Mouse (Mus musculus) lung, embryonic 16.5 days (tissue): ENCODE results near the gene Pou2af1. TPM values are rescaled to one million over a fixed set of nuclear protein-coding genes. Genes with fewer than 3 reads are reported as not detected.

Experiments used
- ATAC-seq: fragments of 200-750 bp; cut with Nextera tagmentation; 2 replicates; pipeline ENCODE4 v1.8.0; 2017; ENCODE audit warnings: low read depth, mild to moderate bottlenecking, moderate library complexity
- H3K27ac ChIP-seq: fragments of 300-500 bp; sonication (generic); 2 replicates; pipeline ENCODE4 v1.5.1; 2014; ENCODE audit warnings: mild to moderate bottlenecking, control low read depth, low read length
- H3K27me3 ChIP-seq: fragments of 300-500 bp; sonication (generic); 2 replicates; pipeline ENCODE4 v1.6.1; 2014; ENCODE audit warnings: low read depth, low read length, mixed read lengths; ENCODE audit not compliant: control insufficient read depth, insufficient read depth
- H3K36me3 ChIP-seq: fragments of 300-500 bp; sonication (generic); 2 replicates; pipeline ENCODE4 v1.6.1; 2014; ENCODE audit warnings: low read length; ENCODE audit not compliant: control insufficient read depth, insufficient read depth
- H3K4me1 ChIP-seq: fragments of 300-500 bp; sonication (generic); replicated peaks from 2 replicates; pipeline ENCODE4 v1.6.1; 2014; ENCODE audit warnings: low read length, mixed read lengths; ENCODE audit not compliant: control insufficient read depth, insufficient read depth
- H3K4me2 ChIP-seq: fragments of 300-500 bp; sonication (generic); 2 replicates; pipeline ENCODE4 v1.6.1; 2014; ENCODE audit warnings: low read depth, low read length, control low read depth
- H3K4me3 ChIP-seq: fragments of 300-500 bp; sonication (generic); 2 replicates; pipeline ENCODE4 v1.5.1; 2014; ENCODE audit warnings: mild to moderate bottlenecking, low read length, control low read depth
- H3K9ac ChIP-seq: fragments of 300-500 bp; sonication (generic); 2 replicates; pipeline ENCODE4 v1.6.1; 2014; ENCODE audit warnings: low read length, control low read depth
- H3K9me3 ChIP-seq: fragments of 300-500 bp; sonication (generic); 2 replicates; pipeline ENCODE4 v1.6.1; 2016; ENCODE audit warnings: low read length; ENCODE audit not compliant: control insufficient read depth
- WGBS: fragments of 180-500 bp; shearing (Covaris S2); extraction: QIAGEN DNeasy Blood & Tissue Kit; methylation state at CpG from one replicate; pipeline ENCODE4 v1.1.7; 2014; 5-methylcytosine and 5-hydroxymethylcytosine counted together
- polyA plus RNA-seq: library from polyadenylated mRNA; unstranded; fragments of >200 nt; fragmentation: Nextera tagmentation; extraction: Ambion mirVana; gene quantifications from 2 replicates; pipeline ENCODE4 v1.2.1, GENCODE M21; 2015

Pou2af1 gene
- polyA plus RNA-seq, 1 experiment from 2014 or later = 0.11 TPM

- H3K36me3 ChIP-seq = no peaks in the 10 kb centered on the region
- no peaks in the 10 kb centered on the region for H3K4me1 ChIP-seq
- H3K27ac ChIP-seq = no peak overlapping the region
- no peak overlapping the region for H3K4me3 ChIP-seq
- no peak overlapping the region for H3K4me2 ChIP-seq
- 87% methylated on average over 6 of the region's 6 CpGs for WGBS
- H3K9ac ChIP-seq = no peak overlapping the region
- H3K9me3 ChIP-seq = no peaks in the 10 kb centered on the region
- ATAC-seq = no peak
- no peaks in the 10 kb centered on the region for H3K27me3 ChIP-seq
These were observed 275 bp downstream of the Pou2af1 start for GRCm38 (mm10) chr9:51213729-51214237.

GRCm38 (mm10) chr9:51215311-51215710, 1.8 kb downstream of the Pou2af1 start:
- H3K4me1 ChIP-seq = no peaks in the 10 kb centered on the region
- H3K27ac ChIP-seq = no peak overlapping the region
- ATAC-seq = no peak
- H3K9ac ChIP-seq = no peak overlapping the region
- H3K4me2 ChIP-seq = no peak overlapping the region
- 44% methylated on average over 4 of the region's 4 CpGs for WGBS
- H3K9me3 ChIP-seq = no peaks in the 10 kb centered on the region
- no peak overlapping the region for H3K4me3 ChIP-seq
- H3K27me3 ChIP-seq = no peaks in the 10 kb centered on the region
- no peaks in the 10 kb centered on the region for H3K36me3 ChIP-seq

GRCm38 (mm10) chr9:51215949-51216348, 2.4 kb downstream of the Pou2af1 start:
- Histone ChIP-seq H3K4me3 (no peak overlapping the region), H3K27ac (no peak overlapping the region), H3K36me3 (no peaks in the 10 kb centered on the region), H3K9me3 (no peaks in the 10 kb centered on the region), H3K4me1 (no peaks in the 10 kb centered on the region), H3K4me2 (no peak overlapping the region), H3K27me3 (no peaks in the 10 kb centered on the region), H3K9ac (no peak overlapping the region)
- no peak for ATAC-seq
- WGBS = 83% methylated on average over 6 of the region's 6 CpGs

GRCm38 (mm10) chr9:51225636-51226166, 12.2 kb downstream of the Pou2af1 start:
- H3K36me3 ChIP-seq = no peaks in the 10 kb centered on the region
- no peaks in the 10 kb centered on the region for H3K27me3 ChIP-seq
- WGBS = 85% methylated on average over 5 of the region's 5 CpGs
- no peaks in the 10 kb centered on the region for H3K4me1 ChIP-seq
- H3K27ac ChIP-seq = no peak overlapping the region
- no peak overlapping the region for H3K9ac ChIP-seq
- H3K4me2 ChIP-seq = no peak overlapping the region
- H3K9me3 ChIP-seq = no peaks in the 10 kb centered on the region
- no peak overlapping the region for H3K4me3 ChIP-seq
- no peak for ATAC-seq

GRCm38 (mm10) chr9:51230701-51231389, 17.3 kb downstream of the Pou2af1 start:
- no peak for ATAC-seq
- H3K27ac ChIP-seq = no peak overlapping the region
- 32% methylated on average over 4 of the region's 4 CpGs for WGBS

GRCm38 (mm10) chr9:51232163-51232562, 18.7 kb downstream of the Pou2af1 start:
- Histone ChIP-seq H3K36me3 (no peaks in the 10 kb centered on the region), H3K27ac (no peak overlapping the region), H3K4me2 (no peak overlapping the region), H3K4me1 (no peaks in the 10 kb centered on the region), H3K27me3 (no peaks in the 10 kb centered on the region), H3K4me3 (no peak overlapping the region), H3K9ac (no peak overlapping the region), H3K9me3 (no peaks in the 10 kb centered on the region)
- WGBS = 94% methylated on average over 8 of the region's 8 CpGs
- no peak for ATAC-seq

More at GRCm38 (mm10) chr9:51230701-51231389, 17.3 kb downstream of the Pou2af1 start:
- Histone ChIP-seq H3K9ac (no peak overlapping the region), H3K4me2 (no peak overlapping the region), H3K36me3 (no peaks in the 10 kb centered on the region), H3K9me3 (no peaks in the 10 kb centered on the region), H3K4me3 (no peak overlapping the region), H3K4me1 (no peaks in the 10 kb centered on the region), H3K27me3 (no peaks in the 10 kb centered on the region)

- Histone ChIP-seq H3K9me3 (no peaks in the 10 kb centered on the region), H3K4me2 (no peak overlapping the region), H3K36me3 (no peaks in the 10 kb centered on the region), H3K4me3 (no peak overlapping the region), H3K4me1 (no peaks in the 10 kb centered on the region), H3K27ac (no peak overlapping the region), H3K27me3 (no peaks in the 10 kb centered on the region), H3K9ac (no peak overlapping the region)
- ATAC-seq = no peak
- WGBS = 41% methylated on average over 12 of the region's 12 CpGs
These were observed 25.4 kb downstream of the Pou2af1 start for GRCm38 (mm10) chr9:51238741-51239385.

GRCm38 (mm10) chr9:51256780-51257502, 43.4 kb downstream of the Pou2af1 start:
- no peaks in the 10 kb centered on the region for H3K4me1 ChIP-seq
- no peaks in the 10 kb centered on the region for H3K27me3 ChIP-seq
- H3K27ac ChIP-seq = no peak overlapping the region
- no peak overlapping the region for H3K4me3 ChIP-seq
- H3K9me3 ChIP-seq = no peaks in the 10 kb centered on the region
- ATAC-seq = no peak
- no peak overlapping the region for H3K9ac ChIP-seq
- 48% methylated on average over 4 of the region's 4 CpGs for WGBS
- no peaks in the 10 kb centered on the region for H3K36me3 ChIP-seq
- no peak overlapping the region for H3K4me2 ChIP-seq

GRCm38 (mm10) chr9:51258426-51258825, 44.9 kb downstream of the Pou2af1 start:
- no peaks in the 10 kb centered on the region for H3K4me1 ChIP-seq
- no peaks in the 10 kb centered on the region for H3K36me3 ChIP-seq
- H3K27me3 ChIP-seq = no peaks in the 10 kb centered on the region
- H3K9ac ChIP-seq = no peak overlapping the region
- no peaks in the 10 kb centered on the region for H3K9me3 ChIP-seq
- ATAC-seq = no peak
- H3K4me3 ChIP-seq = no peak overlapping the region
- 80% methylated on average over 5 of the region's 5 CpGs for WGBS
- no peak overlapping the region for H3K27ac ChIP-seq
- H3K4me2 ChIP-seq = no peak overlapping the region
